Mouse (Mus musculus) G1E (cell line): ENCODE results near the gene Ddx6.

Source experiments
- CTCF ChIP-seq: IDR thresholded peaks from 2 replicates; pipeline ENCODE4 v1.5.1; 2012; ENCODE audit warnings: low read depth, low read length, inconsistent platforms, mixed read lengths
- TAL1 ChIP-seq: conservative IDR thresholded peaks from 2 replicates; pipeline ENCODE4 v1.6.1; 2012; ENCODE audit warnings: low read depth, low read length, inconsistent platforms, mixed read lengths

DNA sequence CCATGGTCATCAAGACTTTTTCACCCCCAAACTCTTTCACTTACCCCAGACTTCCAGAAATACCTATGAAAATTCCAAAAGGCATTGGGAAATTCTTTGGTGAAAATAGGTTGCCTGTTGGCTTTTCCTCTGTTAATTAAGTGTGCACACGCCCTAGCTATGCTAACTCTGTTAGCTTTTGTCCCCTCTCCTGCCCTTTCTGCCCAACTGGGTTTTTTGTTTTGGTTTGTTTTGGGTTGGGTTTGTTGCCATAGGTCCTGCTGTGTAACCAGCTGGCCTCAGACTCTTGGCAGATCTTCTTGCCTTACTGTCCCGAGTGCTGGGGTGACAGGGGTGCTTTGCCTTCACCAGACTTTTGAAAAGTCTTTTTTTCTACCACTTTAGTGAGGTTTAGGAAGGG lies 13.7 kb upstream of the Ddx6 start:
- TF ChIP-seq CTCF (no peak), TAL1 (no peak)
